Mouse (Mus musculus): ENCODE measurements around the gene Nt5c2. TPM values are rescaled to one million over a fixed set of nuclear protein-coding genes. Genes with fewer than 3 reads are reported as not detected.
A peak's percentile ranks its signal among the peaks of the same experiment; 100 is the strongest.

Gene Nt5c2
- polyA plus RNA-seq, 1 experiment from 2014 or later = 45.3 TPM

- Histone ChIP-seq H3K27me3 (replicated peaks; ENCODE audit: insufficient read depth, low read length) (no peaks in the 10 kb centered on the region), H3K36me3 (ENCODE audit: insufficient read depth, low read length) (no peaks in the 10 kb centered on the region), H3K4me1 (ENCODE audit: insufficient read depth, low read depth, low read length) (no peaks in the 10 kb centered on the region), H3K4me3 (ENCODE audit: low read depth, low read length) (no peak overlapping the region), H3K9ac (replicated peaks; ENCODE audit: low read depth) (no peak overlapping the region), H3K4me2 (replicated peaks; ENCODE audit: low read depth, low read length) (no peak overlapping the region), H3K27ac (ENCODE audit: low read length) (no peak overlapping the region), H3K9me3 (ENCODE audit: low read length) (no peaks in the 10 kb centered on the region)
- DNase-seq (ENCODE audit: low spot score) (no peak), ATAC-seq (no peak)
- 76% methylated on average over 4 of the region's 4 CpGs for WGBS
- TF ChIP-seq EP300 (IDR thresholded peaks at IDR 0.05) (no peak), CTCF (IDR thresholded peaks at IDR 0.05) (no peak)
Observed at GRCm38 (mm10) chr19:47034916-47035315, 20.0 kb upstream of the Nt5c2 start.

DNA sequence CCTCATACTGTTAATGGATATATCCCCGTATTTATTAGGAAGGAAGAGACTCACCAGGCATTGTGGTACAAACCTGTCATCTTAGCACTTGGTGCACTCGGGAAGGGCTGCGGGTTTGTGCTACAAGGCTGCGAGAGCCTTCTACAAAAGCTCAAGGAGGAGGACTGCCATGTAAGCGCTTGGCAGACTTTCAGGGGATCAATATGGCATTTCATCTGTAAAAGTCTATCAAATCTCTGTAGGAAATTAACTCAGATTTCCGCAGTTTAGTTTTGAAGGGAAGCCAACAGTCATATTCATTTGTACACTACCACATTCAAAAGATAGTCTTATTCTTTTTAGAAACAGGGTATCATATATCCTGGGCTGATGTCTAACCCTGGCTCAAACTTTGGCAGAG lies 16.8 kb upstream of the Nt5c2 start:
- WGBS = 89% methylated on average over 6 of the region's 6 CpGs

DNA sequence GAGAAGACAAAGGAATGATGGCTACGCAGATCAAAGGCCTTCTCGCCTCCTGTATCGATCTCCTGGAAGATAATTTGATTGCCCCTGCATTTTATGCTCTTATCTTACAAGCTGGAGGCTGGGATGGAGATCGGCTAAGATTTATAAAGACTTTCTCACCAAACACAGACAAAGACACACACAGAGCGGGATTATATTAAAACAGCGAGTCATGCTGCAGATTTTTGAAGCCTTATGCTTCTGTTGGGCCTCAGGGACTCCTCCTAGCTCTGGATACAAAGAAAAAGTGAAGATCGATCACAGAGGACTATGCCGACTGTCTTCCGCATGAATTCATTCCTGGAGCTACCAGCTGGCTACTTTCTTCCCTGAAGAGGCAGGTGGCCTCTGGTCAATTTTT lies 14.8 kb upstream of the Nt5c2 start:
- no peaks in the 10 kb centered on the region for H3K4me1 ChIP-seq (ENCODE audit: insufficient read depth, low read depth, low read length)
- no peaks in the 10 kb centered on the region for H3K27me3 ChIP-seq (replicated peaks; ENCODE audit: insufficient read depth, low read length)
- 84% methylated on average over 9 of the region's 9 CpGs for WGBS
- no peak overlapping the region for H3K9ac ChIP-seq (replicated peaks; ENCODE audit: low read depth)
- H3K27ac ChIP-seq (ENCODE audit: low read length) = no peak overlapping the region
- no peak overlapping the region for H3K4me2 ChIP-seq (replicated peaks; ENCODE audit: low read depth, low read length)
- no peak for DNase-seq (ENCODE audit: low spot score)
- ATAC-seq = no peak
- TF ChIP-seq EP300 (IDR thresholded peaks at IDR 0.05) (no peak), CTCF (IDR thresholded peaks at IDR 0.05) (no peak)
- H3K36me3 ChIP-seq (ENCODE audit: insufficient read depth, low read length) = no peaks in the 10 kb centered on the region
- H3K9me3 ChIP-seq (ENCODE audit: low read length) = no peaks in the 10 kb centered on the region
- H3K4me3 ChIP-seq (ENCODE audit: low read depth, low read length) = no peak overlapping the region

More for the DNA sequence above, 16.8 kb upstream of the Nt5c2 start:
- Histone ChIP-seq H3K4me3 (ENCODE audit: low read depth, low read length) (no peak overlapping the region), H3K9me3 (ENCODE audit: low read length) (no peaks in the 10 kb centered on the region), H3K4me2 (replicated peaks; ENCODE audit: low read depth, low read length) (no peak overlapping the region), H3K4me1 (ENCODE audit: insufficient read depth, low read depth, low read length) (no peaks in the 10 kb centered on the region), H3K27me3 (replicated peaks; ENCODE audit: insufficient read depth, low read length) (no peaks in the 10 kb centered on the region), H3K36me3 (ENCODE audit: insufficient read depth, low read length) (no peaks in the 10 kb centered on the region), H3K27ac (ENCODE audit: low read length) (no peak overlapping the region), H3K9ac (replicated peaks; ENCODE audit: low read depth) (no peak overlapping the region)
- TF ChIP-seq EP300 (IDR thresholded peaks at IDR 0.05) (no peak), CTCF (IDR thresholded peaks at IDR 0.05) (no peak)
- DNase-seq (ENCODE audit: low spot score) (no peak), ATAC-seq (no peak)

- no peaks in the 10 kb centered on the region for H3K27me3 ChIP-seq (replicated peaks; ENCODE audit: insufficient read depth, low read length)
- H3K36me3 ChIP-seq (ENCODE audit: insufficient read depth, low read length) = no peaks in the 10 kb centered on the region
- no peak overlapping the region for H3K27ac ChIP-seq (ENCODE audit: low read length)
- no peaks in the 10 kb centered on the region for H3K9me3 ChIP-seq (ENCODE audit: low read length)
- no peak for TF ChIP-seq EP300 (IDR thresholded peaks at IDR 0.05)
- TF ChIP-seq CTCF (IDR thresholded peaks at IDR 0.05) = no peak
- no peak for ATAC-seq
- no peaks in the 10 kb centered on the region for H3K4me1 ChIP-seq (ENCODE audit: insufficient read depth, low read depth, low read length)
- H3K9ac ChIP-seq (replicated peaks; ENCODE audit: low read depth) = no peak overlapping the region
- H3K4me2 ChIP-seq (replicated peaks; ENCODE audit: low read depth, low read length) = no peak overlapping the region
- 83% methylated on average over 4 of the region's 4 CpGs for WGBS
- no peak for DNase-seq (ENCODE audit: low spot score)
- no peak overlapping the region for H3K4me3 ChIP-seq (ENCODE audit: low read depth, low read length)
Observed at GRCm38 (mm10) chr19:47026513-47026912, 11.6 kb upstream of the Nt5c2 start.

DNA sequence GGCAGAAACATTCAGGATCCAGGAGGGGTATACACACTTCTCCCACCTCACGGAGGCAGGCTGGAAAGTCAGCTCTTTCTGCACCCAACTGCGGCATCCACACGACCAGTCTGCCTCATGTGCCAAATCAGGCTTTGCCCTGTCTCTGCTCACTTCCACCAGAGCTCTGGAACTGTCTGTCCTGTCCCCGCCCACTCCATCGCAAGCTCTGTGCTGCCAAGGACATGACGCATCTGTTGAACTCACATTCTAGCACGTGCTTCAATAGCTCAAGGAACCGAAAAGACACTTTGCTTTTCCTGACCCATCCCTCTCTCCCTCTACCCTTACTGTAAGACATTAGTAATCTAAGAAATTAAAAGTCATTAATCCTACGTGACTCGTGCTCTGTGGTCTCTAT lies 10.0 kb upstream of the Nt5c2 start:
- TF ChIP-seq CTCF (IDR thresholded peaks at IDR 0.05) (no peak), EP300 (IDR thresholded peaks at IDR 0.05) (peak; percentile 71)
- DNase-seq (ENCODE audit: low spot score) = peak; percentile 87
- H3K4me3 ChIP-seq (ENCODE audit: low read depth, low read length) = no peak overlapping the region
- H3K9ac ChIP-seq (replicated peaks; ENCODE audit: low read depth) = no peak overlapping the region
- H3K27me3 ChIP-seq (replicated peaks; ENCODE audit: insufficient read depth, low read length) = no peaks in the 10 kb centered on the region
- no peaks in the 10 kb centered on the region for H3K9me3 ChIP-seq (ENCODE audit: low read length)
- no peaks in the 10 kb centered on the region for H3K36me3 ChIP-seq (ENCODE audit: insufficient read depth, low read length)
- no peaks in the 10 kb centered on the region for H3K4me1 ChIP-seq (ENCODE audit: insufficient read depth, low read depth, low read length)
- WGBS = 41% methylated on average over 10 of the region's 10 CpGs
- peak; percentile 86 for ATAC-seq
- no peak overlapping the region for H3K4me2 ChIP-seq (replicated peaks; ENCODE audit: low read depth, low read length)
- H3K27ac ChIP-seq (ENCODE audit: low read length) = no peak overlapping the region

DNA sequence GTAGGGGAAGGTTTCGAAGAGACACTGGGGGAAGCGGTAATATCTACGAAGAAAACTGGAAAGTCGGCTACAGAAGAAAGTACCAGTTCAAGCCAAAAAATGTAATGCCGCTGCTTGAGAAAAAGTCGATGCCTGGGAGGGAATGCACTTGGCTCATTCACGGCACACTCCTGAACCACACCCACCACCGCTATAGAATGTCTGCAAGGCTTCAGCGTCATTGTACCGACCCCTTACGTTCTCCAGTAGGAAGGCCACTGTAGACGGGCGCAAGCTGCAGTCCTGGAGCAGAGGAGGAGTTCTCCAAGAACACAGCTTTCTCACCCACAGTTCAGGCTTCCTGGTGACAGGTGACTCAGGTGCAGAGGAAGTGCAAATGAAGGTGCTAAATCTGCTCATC lies 8.6 kb upstream of the Nt5c2 start:
- ATAC-seq (no peak), DNase-seq (ENCODE audit: low spot score) (no peak)
- 69% methylated on average over 13 of the region's 13 CpGs for WGBS
- Histone ChIP-seq H3K27ac (ENCODE audit: low read length) (no peak overlapping the region), H3K36me3 (ENCODE audit: insufficient read depth, low read length) (no peaks in the 10 kb centered on the region), H3K9ac (replicated peaks; ENCODE audit: low read depth) (no peak overlapping the region), H3K4me1 (ENCODE audit: insufficient read depth, low read depth, low read length) (no peaks in the 10 kb centered on the region), H3K4me2 (replicated peaks; ENCODE audit: low read depth, low read length) (no peak overlapping the region), H3K9me3 (ENCODE audit: low read length) (no peaks in the 10 kb centered on the region), H3K4me3 (ENCODE audit: low read depth, low read length) (no peak overlapping the region), H3K27me3 (replicated peaks; ENCODE audit: insufficient read depth, low read length) (no peaks in the 10 kb centered on the region)
- TF ChIP-seq CTCF (IDR thresholded peaks at IDR 0.05) (no peak), EP300 (IDR thresholded peaks at IDR 0.05) (no peak)

DNA sequence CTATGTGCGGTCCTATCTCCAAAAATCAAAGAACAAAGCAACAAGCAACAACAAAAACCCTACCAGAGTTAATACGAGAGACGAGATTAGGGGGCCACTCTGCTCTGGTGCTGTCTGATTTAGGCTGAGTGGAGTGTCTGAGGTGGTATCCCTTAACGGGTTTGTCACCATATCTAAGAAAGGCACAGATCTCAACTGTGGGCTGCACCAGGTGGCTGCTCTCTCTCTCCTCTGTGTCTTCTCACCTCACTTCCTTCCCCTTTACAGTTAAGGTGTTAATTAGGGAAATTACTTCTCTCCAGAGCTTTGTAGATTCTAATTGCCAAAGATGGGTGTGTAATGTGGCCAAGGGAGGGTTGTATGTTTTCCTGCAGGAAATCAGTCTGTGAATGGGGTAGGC lies 7.8 kb upstream of the Nt5c2 start:
- WGBS = 81% methylated on average over 4 of the region's 4 CpGs
- H3K4me1 ChIP-seq (ENCODE audit: insufficient read depth, low read depth, low read length) = no peaks in the 10 kb centered on the region
- H3K4me3 ChIP-seq (ENCODE audit: low read depth, low read length) = no peak overlapping the region
- ATAC-seq (no peak), DNase-seq (ENCODE audit: low spot score) (no peak)
- no peak overlapping the region for H3K4me2 ChIP-seq (replicated peaks; ENCODE audit: low read depth, low read length)
- no peaks in the 10 kb centered on the region for H3K9me3 ChIP-seq (ENCODE audit: low read length)
- no peaks in the 10 kb centered on the region for H3K36me3 ChIP-seq (ENCODE audit: insufficient read depth, low read length)
- TF ChIP-seq CTCF (IDR thresholded peaks at IDR 0.05) = no peak
- TF ChIP-seq EP300 (IDR thresholded peaks at IDR 0.05) = no peak
- H3K27me3 ChIP-seq (replicated peaks; ENCODE audit: insufficient read depth, low read length) = no peaks in the 10 kb centered on the region
- H3K9ac ChIP-seq (replicated peaks; ENCODE audit: low read depth) = no peak overlapping the region
- no peak overlapping the region for H3K27ac ChIP-seq (ENCODE audit: low read length)

All from lung, postnatal 0 days (tissue).